Mouse (Mus musculus): Measurements from ENCODE around the gene Pcnt. TPM values are rescaled to one million over a fixed set of nuclear protein-coding genes. Genes with fewer than 3 reads are reported as not detected.
A peak's percentile ranks its signal among the peaks of the same experiment; 100 is the strongest.

Gene Pcnt
- polyA plus RNA-seq, 2 experiments: 17.3 to 32.8 TPM

GRCm38 (mm10) chr10:76368766-76369165, 73.8 kb downstream of the Pcnt start:
- no peak overlapping the region for H3K9ac ChIP-seq (ENCODE audit: low read depth, low read length, severe bottlenecking)
- no peak for ATAC-seq (ENCODE audit: low FRiP score, low read depth)
- H3K4me1 ChIP-seq (ENCODE audit: control insufficient read depth, insufficient read depth, low read length): no peaks in the 10 kb centered on the region
- no peaks in the 10 kb centered on the region for H3K9me3 ChIP-seq (ENCODE audit: control insufficient read depth, low read length)
- TF ChIP-seq POLR2A (IDR thresholded peaks at IDR 0.05; ENCODE audit: borderline replicate concordance, extremely low read depth, insufficient read depth, insufficient read length): no peak
- H3K27ac ChIP-seq (replicated peaks; ENCODE audit: low read depth, low read length): no peak overlapping the region
- H3K4me2 ChIP-seq (replicated peaks; ENCODE audit: low read depth, low read length, severe bottlenecking): no peak overlapping the region
- DNase-seq (ENCODE audit: low spot score): no peak
- no peaks in the 10 kb centered on the region for H3K27me3 ChIP-seq (ENCODE audit: control insufficient read depth, insufficient read depth, low read length)
- H3K4me3 ChIP-seq (replicated peaks; ENCODE audit: low read length): no peak overlapping the region
- peaks cover 67% of the 10 kb centered on the region for H3K36me3 ChIP-seq (ENCODE audit: control insufficient read depth, insufficient read depth, low read length)
- WGBS: 95% methylated on average over 13 of the region's 13 CpGs

DNA sequence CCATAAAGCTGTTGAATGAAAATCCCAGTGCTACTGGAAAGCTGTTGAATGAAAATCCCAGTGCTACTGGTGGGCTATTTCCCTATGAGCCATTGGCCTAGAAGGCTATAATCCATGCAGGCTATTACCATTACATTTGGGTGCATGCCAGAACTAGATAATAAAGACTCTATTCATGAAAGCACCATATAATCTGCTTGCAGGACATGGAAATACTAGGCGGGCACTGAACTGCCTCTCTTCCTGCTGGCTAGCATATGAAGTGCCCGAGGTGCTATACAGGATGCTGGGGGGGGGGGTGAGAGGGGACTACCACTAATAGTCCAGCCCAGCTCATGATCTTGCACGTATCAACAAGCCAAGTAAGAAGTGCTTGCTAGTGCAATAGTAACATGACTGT, 79.4 kb downstream of the Pcnt start:
- Histone ChIP-seq H3K9me3 (ENCODE audit: control insufficient read depth, low read length) (no peaks in the 10 kb centered on the region), H3K4me1 (ENCODE audit: control insufficient read depth, insufficient read depth, low read length) (no peaks in the 10 kb centered on the region; the same call in 1 of the 2 replicates), H3K27me3 (ENCODE audit: control insufficient read depth, insufficient read depth, low read length) (no peaks in the 10 kb centered on the region), H3K27ac (replicated peaks; ENCODE audit: low read depth, low read length) (0 out of 2 replicates have a peak overlapping the region, but pooled peaks have one; percentile 33), H3K4me2 (replicated peaks; ENCODE audit: low read depth, low read length, severe bottlenecking) (no peak overlapping the region), H3K4me3 (replicated peaks; ENCODE audit: low read length) (no peak overlapping the region), H3K9ac (ENCODE audit: low read depth, low read length, severe bottlenecking) (no peak overlapping the region), H3K36me3 (ENCODE audit: control insufficient read depth, insufficient read depth, low read length) (peaks cover 36% of the 10 kb centered on the region)
- no peak for TF ChIP-seq POLR2A (IDR thresholded peaks at IDR 0.05; ENCODE audit: borderline replicate concordance, extremely low read depth, insufficient read depth, insufficient read length)
- ATAC-seq (ENCODE audit: low FRiP score, low read depth) (peak; percentile 41), DNase-seq (ENCODE audit: low spot score) (peak; percentile 62)
- 45% methylated on average over 3 of the region's 3 CpGs for WGBS

DNA sequence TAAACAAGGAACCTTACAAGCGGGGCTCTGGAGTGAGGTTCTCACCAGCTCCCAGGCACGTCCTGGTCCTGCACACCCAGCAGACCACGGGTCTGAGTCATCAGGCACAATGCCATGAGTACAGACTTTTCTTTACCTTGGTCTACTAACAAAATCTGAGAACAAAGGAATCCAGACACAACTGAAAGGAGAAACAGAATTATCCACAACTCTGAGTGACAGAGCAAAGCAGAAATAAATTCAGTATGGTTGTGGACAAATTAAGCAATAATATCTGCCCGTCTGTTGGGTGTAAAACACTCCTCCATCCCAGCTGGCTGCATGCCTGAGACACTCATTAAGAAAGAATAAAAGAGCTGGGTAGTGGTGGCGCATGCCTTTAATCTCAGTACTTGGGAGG, 84.1 kb downstream of the Pcnt start:
- 77% methylated on average over 5 of the region's 5 CpGs for WGBS
- no peaks in the 10 kb centered on the region; the same call in 1 of the 2 replicates for H3K4me1 ChIP-seq (ENCODE audit: control insufficient read depth, insufficient read depth, low read length)
- DNase-seq (ENCODE audit: low spot score) (no peak), ATAC-seq (ENCODE audit: low FRiP score, low read depth) (no peak)
- no peaks in the 10 kb centered on the region for H3K9me3 ChIP-seq (ENCODE audit: control insufficient read depth, low read length)
- H3K27ac ChIP-seq (replicated peaks; ENCODE audit: low read depth, low read length): no peak overlapping the region
- no peak for TF ChIP-seq POLR2A (IDR thresholded peaks at IDR 0.05; ENCODE audit: borderline replicate concordance, extremely low read depth, insufficient read depth, insufficient read length)
- no peaks in the 10 kb centered on the region for H3K27me3 ChIP-seq (ENCODE audit: control insufficient read depth, insufficient read depth, low read length)
- H3K4me3 ChIP-seq (replicated peaks; ENCODE audit: low read length): no peak overlapping the region
- H3K4me2 ChIP-seq (replicated peaks; ENCODE audit: low read depth, low read length, severe bottlenecking): no peak overlapping the region
- H3K36me3 ChIP-seq (ENCODE audit: control insufficient read depth, insufficient read depth, low read length): peaks cover 42% of the 10 kb centered on the region
- H3K9ac ChIP-seq (ENCODE audit: low read depth, low read length, severe bottlenecking): no peak overlapping the region

GRCm38 (mm10) chr10:76357286-76357875, 85.2 kb downstream of the Pcnt start:
- WGBS: 86% methylated on average over 8 of the region's 8 CpGs
- DNase-seq (ENCODE audit: low spot score): no peak
- ATAC-seq (ENCODE audit: low FRiP score, low read depth): no peak
- no peaks in the 10 kb centered on the region for H3K27me3 ChIP-seq (ENCODE audit: control insufficient read depth, insufficient read depth, low read length)
- no peak overlapping the region for H3K4me3 ChIP-seq (replicated peaks; ENCODE audit: low read length)
- no peak for TF ChIP-seq POLR2A (IDR thresholded peaks at IDR 0.05; ENCODE audit: borderline replicate concordance, extremely low read depth, insufficient read depth, insufficient read length)
- H3K4me2 ChIP-seq (replicated peaks; ENCODE audit: low read depth, low read length, severe bottlenecking): no peak overlapping the region
- H3K36me3 ChIP-seq (ENCODE audit: control insufficient read depth, insufficient read depth, low read length): peaks cover 53% of the 10 kb centered on the region
- H3K9me3 ChIP-seq (ENCODE audit: control insufficient read depth, low read length): no peaks in the 10 kb centered on the region
- no peak overlapping the region for H3K9ac ChIP-seq (ENCODE audit: low read depth, low read length, severe bottlenecking)
- no peak overlapping the region for H3K27ac ChIP-seq (replicated peaks; ENCODE audit: low read depth, low read length)
- no peaks in the 10 kb centered on the region for H3K4me1 ChIP-seq (ENCODE audit: control insufficient read depth, insufficient read depth, low read length)

DNA sequence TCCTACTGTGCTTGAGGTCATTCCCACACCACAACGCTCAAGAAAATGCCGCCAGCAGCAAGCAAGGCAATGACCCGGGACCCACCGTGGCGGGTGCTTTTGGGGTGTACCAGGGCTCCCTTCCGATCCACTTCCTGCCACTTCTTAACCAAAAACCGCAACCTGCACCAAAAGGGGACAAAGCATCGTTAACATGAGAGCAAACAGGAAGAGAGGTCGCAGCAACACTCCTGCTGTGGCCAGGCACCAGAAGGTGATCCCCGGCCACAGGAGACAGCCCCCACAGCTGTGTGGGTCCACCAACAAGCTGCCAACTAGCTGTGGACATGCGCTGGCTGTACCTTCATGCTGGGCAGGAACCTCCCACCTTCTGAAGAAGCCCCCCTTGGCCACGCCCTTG, 87.6 kb downstream of the Pcnt start:
- Histone ChIP-seq H3K27ac (replicated peaks; ENCODE audit: low read depth, low read length) (no peak overlapping the region), H3K4me2 (replicated peaks; ENCODE audit: low read depth, low read length, severe bottlenecking) (no peak overlapping the region), H3K36me3 (ENCODE audit: control insufficient read depth, insufficient read depth, low read length) (peaks cover 71% of the 10 kb centered on the region), H3K4me3 (replicated peaks; ENCODE audit: low read length) (no peak overlapping the region), H3K27me3 (ENCODE audit: control insufficient read depth, insufficient read depth, low read length) (no peaks in the 10 kb centered on the region), H3K4me1 (ENCODE audit: control insufficient read depth, insufficient read depth, low read length) (no peaks in the 10 kb centered on the region), H3K9me3 (ENCODE audit: control insufficient read depth, low read length) (no peaks in the 10 kb centered on the region), H3K9ac (ENCODE audit: low read depth, low read length, severe bottlenecking) (no peak overlapping the region)
- DNase-seq (ENCODE audit: low spot score) (no peak), ATAC-seq (ENCODE audit: low FRiP score, low read depth) (no peak)
- 92% methylated on average over 12 of the region's 12 CpGs for WGBS
- TF ChIP-seq POLR2A (IDR thresholded peaks at IDR 0.05; ENCODE audit: borderline replicate concordance, extremely low read depth, insufficient read depth, insufficient read length): no peak
